Mouse (Mus musculus): ENCODE results near the gene Rtp2. TPM values are rescaled to one million over a fixed set of nuclear protein-coding genes. Genes with fewer than 3 reads are reported as not detected.

The Rtp2 gene
- not detected in 2 replicates for total RNA-seq (2021)
- long read RNA-seq = 0 reads

- no peak for DNase-seq
Measured at GRCm38 (mm10) chr16:23932294-23932693, at the start of gene Rtp2. TSS of gene Rtp2 (minus strand) at chr16:23932394.

- DNase-seq = peak; percentile 46
Measured at GRCm38 (mm10) chr16:23980991-23981720, 49.0 kb upstream of the Rtp2 start.

- no peak for DNase-seq
Measured at GRCm38 (mm10) chr16:23980201-23980870, 48.1 kb upstream of the Rtp2 start.

- no peak for DNase-seq
Measured at GRCm38 (mm10) chr16:23979446-23979845, 47.3 kb upstream of the Rtp2 start.

GRCm38 (mm10) chr16:23978495-23978894 lies 46.3 kb upstream of the Rtp2 start:
- no peak for DNase-seq

- no peak for DNase-seq
Measured at GRCm38 (mm10) chr16:23977732-23978131, 45.5 kb upstream of the Rtp2 start.

GRCm38 (mm10) chr16:23976196-23976595 lies 44.0 kb upstream of the Rtp2 start:
- DNase-seq = no peak

- no peak for DNase-seq
Measured at GRCm38 (mm10) chr16:23973635-23974367, 41.6 kb upstream of the Rtp2 start.

GRCm38 (mm10) chr16:23972901-23973300 lies 40.7 kb upstream of the Rtp2 start:
- DNase-seq = no peak

GRCm38 (mm10) chr16:23972126-23972740 lies 40.0 kb upstream of the Rtp2 start:
- no peak for DNase-seq

- DNase-seq = no peak
Measured at GRCm38 (mm10) chr16:23969919-23970318, 37.7 kb upstream of the Rtp2 start.

- DNase-seq = no peak
Measured at GRCm38 (mm10) chr16:23968888-23969287, 36.7 kb upstream of the Rtp2 start.

GRCm38 (mm10) chr16:23967301-23967700 lies 35.1 kb upstream of the Rtp2 start:
- DNase-seq = no peak

GRCm38 (mm10) chr16:23966066-23966465 lies 33.9 kb upstream of the Rtp2 start:
- DNase-seq = no peak

- DNase-seq = no peak
Measured at GRCm38 (mm10) chr16:23964706-23965367, 32.6 kb upstream of the Rtp2 start.

GRCm38 (mm10) chr16:23963896-23964668 lies 31.9 kb upstream of the Rtp2 start:
- peak; percentile 38 for DNase-seq

- DNase-seq = no peak
Measured at GRCm38 (mm10) chr16:23962401-23962800, 30.2 kb upstream of the Rtp2 start.

GRCm38 (mm10) chr16:23958938-23959337 lies 26.7 kb upstream of the Rtp2 start:
- no peak for DNase-seq

GRCm38 (mm10) chr16:23953959-23954260 lies 21.7 kb upstream of the Rtp2 start:
- DNase-seq = no peak

- DNase-seq = peak; percentile 48
Measured at GRCm38 (mm10) chr16:23953189-23953958, 21.2 kb upstream of the Rtp2 start.
